Mouse (Mus musculus) thymus, postnatal 14 days (tissue): ENCODE results near the gene Phgdh.
A peak's percentile ranks its signal among the peaks of the same experiment; 100 is the strongest.

Source experiments
- DNase-seq: peaks from one replicate; pipeline ENCODE4 v3.0.0; 2021

The Phgdh gene

GRCm38 (mm10) chr3:98343235-98343634, 3.4 kb upstream of the Phgdh start:
- no peak for DNase-seq

DNA sequence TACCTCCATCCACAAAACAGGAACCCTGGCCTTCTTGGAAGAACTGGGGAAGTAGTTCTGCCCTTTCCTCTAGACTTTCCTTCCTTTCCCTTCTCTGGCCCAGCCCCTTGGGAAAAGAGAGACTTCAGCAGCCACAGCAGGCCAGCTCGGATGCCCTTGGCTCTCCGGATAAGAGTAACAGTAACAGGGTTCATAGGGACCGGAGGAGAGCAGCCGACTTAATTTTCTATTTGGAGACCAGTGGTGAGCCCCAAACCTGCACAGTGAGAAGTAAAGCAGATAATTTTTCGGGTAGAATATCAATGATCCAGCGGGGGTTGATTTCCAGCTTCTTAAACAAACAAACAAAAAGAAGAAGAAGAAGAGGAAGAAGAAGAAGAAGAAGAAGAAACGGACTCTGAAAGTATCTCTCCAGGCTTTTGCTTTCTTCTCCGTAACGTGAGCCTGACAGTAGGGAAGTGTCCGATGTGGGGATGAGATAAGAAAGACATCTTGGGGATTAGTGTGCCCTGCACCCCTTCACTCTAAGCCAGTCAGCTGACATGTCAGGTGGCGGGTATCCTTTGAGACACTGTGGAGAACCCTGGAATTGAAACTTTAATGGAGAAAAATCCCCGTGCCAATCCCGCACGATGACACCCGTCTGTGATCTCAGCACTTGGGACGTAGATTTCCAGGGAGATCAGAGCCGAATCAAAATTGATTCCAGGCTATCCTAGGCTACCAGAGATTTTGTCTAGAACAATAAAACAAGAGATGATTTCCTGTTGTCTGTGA, 1.2 kb upstream of the Phgdh start:
- no peak for DNase-seq

- DNase-seq, result peak; percentile 72
Observed at GRCm38 (mm10) chr3:98339097-98339705, 589 bp downstream of the Phgdh start.

DNA sequence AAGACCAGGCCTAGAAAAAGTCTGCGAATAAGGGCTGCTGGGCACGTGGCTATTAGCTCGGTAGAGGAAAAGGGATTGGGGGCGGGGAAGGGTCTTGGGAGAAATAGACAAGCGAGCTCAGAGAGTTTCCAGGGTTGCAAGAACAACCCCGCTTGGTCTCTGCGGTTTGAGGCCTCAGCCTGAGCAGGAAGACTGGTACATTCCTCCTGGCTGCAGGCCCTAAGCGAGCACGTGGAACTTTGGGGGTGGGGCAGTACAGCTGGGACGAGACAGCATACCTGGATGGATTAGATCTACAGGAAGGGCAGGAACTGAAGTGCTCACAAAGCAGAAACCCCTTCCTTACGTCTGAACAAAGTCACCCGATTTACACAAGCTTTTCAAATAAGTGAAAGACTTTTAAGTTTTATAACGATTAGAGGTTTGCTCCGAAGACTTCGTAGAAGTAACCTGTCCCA, 1.2 kb downstream of the Phgdh start:
- DNase-seq, result peak; percentile 63

- DNase-seq, result no peak
Observed at GRCm38 (mm10) chr3:98336661-98337654, 2.8 kb downstream of the Phgdh start.

DNA sequence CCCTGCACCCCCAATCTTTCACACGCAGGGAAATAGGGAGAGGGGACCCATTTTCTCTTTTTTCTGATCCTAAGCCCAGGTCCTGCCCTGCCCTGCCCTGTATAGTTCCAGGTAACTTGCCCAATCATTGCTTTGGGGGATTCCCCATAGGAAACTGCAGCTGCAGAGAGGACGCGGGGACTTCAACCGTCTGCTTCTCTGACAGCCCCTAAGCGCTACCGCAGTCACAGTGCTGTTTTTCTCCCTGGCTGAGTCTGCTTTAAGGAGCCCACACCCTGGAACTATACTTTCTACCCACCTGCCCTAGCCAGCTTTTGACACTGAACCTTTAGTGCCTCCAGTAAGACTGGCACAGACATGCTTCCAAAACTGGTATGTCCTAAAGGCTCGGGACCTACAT, 3.9 kb downstream of the Phgdh start:
- peak; percentile 61 for DNase-seq

- no peak for DNase-seq
Observed at GRCm38 (mm10) chr3:98335331-98335730, 4.5 kb downstream of the Phgdh start.

- DNase-seq, result no peak
Observed at GRCm38 (mm10) chr3:98334010-98334409, 5.8 kb downstream of the Phgdh start.

- DNase-seq, result no peak
Observed at GRCm38 (mm10) chr3:98324235-98324634, 15.6 kb downstream of the Phgdh start.

DNA sequence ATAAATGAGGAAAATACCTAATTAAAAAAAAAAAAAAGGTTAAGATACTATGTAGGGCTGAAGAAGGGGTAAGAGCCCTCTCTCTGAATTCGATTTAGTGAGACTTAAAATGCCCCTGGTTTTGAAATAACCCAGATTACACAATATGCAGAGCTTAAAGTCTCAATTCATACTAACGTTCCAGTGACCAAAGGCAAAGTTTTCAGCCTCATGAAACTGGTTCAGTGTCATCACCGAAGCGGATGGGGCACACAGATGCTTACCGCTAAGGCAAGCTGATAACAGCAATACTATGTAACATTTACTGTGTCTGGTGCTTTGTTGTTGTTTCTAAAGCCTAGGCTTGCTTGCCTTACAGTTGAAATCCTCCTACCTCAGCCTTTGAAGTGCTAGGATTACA, 17.6 kb downstream of the Phgdh start:
- no peak for DNase-seq

DNA sequence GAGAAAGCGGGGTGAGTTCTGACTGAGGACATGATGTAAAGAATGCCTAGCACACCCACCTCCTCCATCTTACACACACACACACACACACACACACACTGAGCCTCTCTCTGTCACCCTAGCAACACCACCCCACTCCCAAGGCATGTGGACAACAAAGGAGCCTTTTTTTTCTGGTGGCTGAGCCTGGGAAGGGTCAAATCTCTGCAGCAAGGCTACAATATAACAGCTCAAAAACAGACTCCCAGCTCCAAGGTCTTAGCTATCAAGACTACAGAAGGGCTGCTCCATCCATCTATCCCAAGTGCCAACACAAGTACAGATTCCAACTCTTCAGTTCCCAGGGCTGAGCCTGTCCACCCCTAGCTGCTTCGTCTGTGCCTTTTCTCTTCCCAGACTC, 20.6 kb downstream of the Phgdh start:
- DNase-seq, result no peak

- no peak for DNase-seq
Observed at GRCm38 (mm10) chr3:98317143-98317542, 22.6 kb downstream of the Phgdh start.

- no peak for DNase-seq
Observed at GRCm38 (mm10) chr3:98315181-98315580, 24.6 kb downstream of the Phgdh start.

GRCm38 (mm10) chr3:98313294-98314155, 26.3 kb downstream of the Phgdh start:
- DNase-seq, result no peak

- peak; percentile 70 for DNase-seq
Observed at GRCm38 (mm10) chr3:98312867-98313266, 26.9 kb downstream of the Phgdh start.

DNA sequence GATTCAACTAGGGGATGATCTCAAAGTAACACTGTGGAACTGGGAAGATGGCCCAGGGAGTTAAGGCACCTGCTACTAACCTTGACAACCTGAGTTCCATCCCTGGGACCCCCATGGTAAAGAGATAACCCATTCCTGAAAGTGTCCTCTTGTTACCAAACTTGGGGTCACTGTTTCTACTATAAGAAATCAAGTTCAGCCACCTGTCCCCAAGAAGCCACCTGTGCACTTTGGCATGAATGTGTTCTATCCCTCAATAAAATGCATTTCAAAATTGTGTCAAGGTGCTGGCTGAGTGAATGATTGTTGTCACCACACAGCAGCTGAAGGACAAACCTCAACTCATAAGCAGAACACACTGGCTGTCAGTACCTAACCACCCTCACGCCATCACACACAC, 29.3 kb downstream of the Phgdh start:
- no peak for DNase-seq

GRCm38 (mm10) chr3:98308606-98309005, 31.2 kb downstream of the Phgdh start:
- no peak for DNase-seq

- no peak for DNase-seq
Observed at GRCm38 (mm10) chr3:98301761-98302160, 38.0 kb downstream of the Phgdh start.

- no peak for DNase-seq
Observed at GRCm38 (mm10) chr3:98300266-98300665, 39.5 kb downstream of the Phgdh start.

DNA sequence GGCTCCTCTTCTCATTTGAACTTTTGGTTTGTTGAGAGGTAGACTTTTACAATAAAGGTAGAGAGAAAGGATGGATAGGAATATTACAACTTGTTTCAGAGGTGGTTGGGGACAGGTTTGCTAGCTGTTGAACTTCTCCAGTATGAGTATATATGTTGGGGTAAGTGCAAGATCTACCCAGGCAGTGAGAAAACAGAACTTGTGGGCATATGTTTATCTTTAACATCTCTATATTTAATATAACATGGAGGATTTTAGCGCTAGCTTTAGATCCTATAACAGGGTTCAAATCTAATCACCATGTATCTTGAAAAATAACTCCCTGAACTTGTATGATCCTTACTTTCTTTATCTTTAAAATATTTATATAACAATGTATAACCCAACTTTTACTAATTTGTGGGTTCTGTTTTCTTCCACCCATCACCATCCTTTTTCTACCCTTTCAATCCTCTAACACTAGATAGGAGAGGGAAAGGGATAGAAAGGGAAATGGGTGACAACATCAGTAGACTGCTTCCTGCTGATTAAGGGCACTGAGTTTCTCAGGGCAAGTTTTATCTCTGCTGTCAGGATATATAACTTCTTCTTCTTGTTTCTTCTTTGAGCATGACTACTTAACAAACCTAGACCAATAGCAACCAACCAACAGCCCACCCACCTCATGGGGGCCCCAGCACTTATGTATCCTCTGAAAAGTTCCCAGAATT, 40.2 kb downstream of the Phgdh start:
- DNase-seq, result no peak

GRCm38 (mm10) chr3:98295965-98296364, 43.8 kb downstream of the Phgdh start:
- DNase-seq, result peak; percentile 37

DNA sequence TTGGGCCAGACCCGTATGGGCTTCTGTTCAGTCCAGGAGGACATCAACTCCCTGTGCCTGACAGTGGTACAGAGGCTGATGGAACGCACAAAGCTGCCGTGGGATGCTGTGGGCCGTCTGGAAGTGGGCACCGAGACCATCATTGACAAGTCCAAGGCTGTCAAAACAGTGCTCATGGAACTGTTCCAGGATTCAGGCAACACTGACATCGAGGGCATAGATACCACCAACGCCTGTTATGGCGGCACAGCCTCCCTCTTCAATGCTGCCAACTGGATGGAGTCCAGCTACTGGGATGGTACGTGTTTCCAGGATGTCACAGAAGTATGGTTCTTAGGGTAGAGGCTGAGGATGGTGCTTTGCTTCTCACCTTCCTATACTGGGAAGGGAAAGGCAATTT, 48.7 kb downstream of the Phgdh start:
- no peak for DNase-seq
